Mouse (Mus musculus): Measurements from ENCODE around the gene Efna3.

- TF ChIP-seq CTCF (IDR thresholded peaks at IDR 0.05; ENCODE audit: borderline replicate concordance, control insufficient read depth, extremely low read depth, insufficient read depth, low read length, poor library complexity) (no peak), POLR2A (IDR thresholded peaks at IDR 0.05; ENCODE audit: control insufficient read depth, extremely low read depth, insufficient read depth, low read length, poor library complexity) (no peak)
These were observed 5.9 kb upstream of the Efna3 start for GRCm38 (mm10) chr3:89328623-89329022.

Measured in thymus, adult 2 months (tissue).